Comparison of ENCODE assay signal across 8 mouse cellular contexts in genomic region chr6:117918043-117918442, GRCm38 (mm10). TPM values are rescaled to one million over a fixed set of nuclear protein-coding genes. Genes with fewer than 3 reads are reported as not detected.
DNase-seq lines count a peak whose midpoint lies in the region; ATAC-seq and TF ChIP-seq lines count a peak whose summit lies in the region.

No protein-coding gene starts in this region.

- H3K4me3 ChIP-seq in lung, adult 2 months (replicated peaks; ENCODE audit: extremely low read depth, low read depth, low read length), result peak overlapping the region; percentile 68
- H3K4me3 ChIP-seq in embryonic facial prominence, embryonic 10.5 days, result peak overlapping the region; percentile 77
- H3K4me3 ChIP-seq in hindbrain, embryonic 16.5 days (ENCODE audit: low read length), result peak overlapping the region; percentile 65
- peak overlapping the region; percentile 74 for H3K4me3 ChIP-seq in myocyte

- peak overlapping the region; percentile 66 for H3K9ac ChIP-seq in hindbrain, embryonic 16.5 days (ENCODE audit: low read depth, low read length)

- no peak overlapping the region for H3ac ChIP-seq in myocyte (ENCODE audit: control insufficient read depth, insufficient read length)

- 8% methylated on average over 5 of the region's 5 CpGs for WGBS in lung, adult 2 months
- 42% methylated on average over 5 of the region's 5 CpGs for WGBS in embryonic facial prominence, embryonic 10.5 days
- 25% methylated on average over 5 of the region's 5 CpGs for WGBS in hindbrain, embryonic 16.5 days

- peaks cover 100% of the 10 kb centered on the region for H3K79me2 ChIP-seq in myocyte (ENCODE audit: control insufficient read depth, insufficient read depth)

- no peaks in the 10 kb centered on the region for H3K9me3 ChIP-seq in embryonic facial prominence, embryonic 10.5 days
- no peaks in the 10 kb centered on the region for H3K9me3 ChIP-seq in hindbrain, embryonic 16.5 days (ENCODE audit: control insufficient read depth, low read length)

- no peaks in the 10 kb centered on the region for H3K27me3 ChIP-seq in embryonic facial prominence, embryonic 10.5 days (replicated peaks; ENCODE audit: low read depth, poor library complexity, severe bottlenecking)
- no peaks in the 10 kb centered on the region for H3K27me3 ChIP-seq in hindbrain, embryonic 16.5 days (replicated peaks; ENCODE audit: control insufficient read depth, insufficient read depth, low read length)
- no peaks in the 10 kb centered on the region for H3K27me3 ChIP-seq in myocyte (ENCODE audit: control insufficient read depth, insufficient read depth, insufficient read length)

- no peak for ATAC-seq in hindbrain, embryonic 16.5 days
- no peak for ATAC-seq in granulocyte monocyte progenitor cell, adult 5-6 weeks (replicated peaks; ENCODE audit: poor library complexity, severe bottlenecking)

- TF ChIP-seq POLR2A in lung, adult 2 months (IDR thresholded peaks at IDR 0.05; ENCODE audit: borderline replicate concordance, extremely low read depth, low read depth, low read length), result no peak
- no peak for TF ChIP-seq POLR2A in myocyte (IDR thresholded peaks at IDR 0.05; ENCODE audit: insufficient read length, low read depth)

- peaks cover 21% of the 10 kb centered on the region for H3K4me1 ChIP-seq in lung, adult 2 months (ENCODE audit: control insufficient read depth, insufficient read depth, low read length)
- peaks cover 52% of the 10 kb centered on the region for H3K4me1 ChIP-seq in embryonic facial prominence, embryonic 10.5 days
- peaks cover 20% of the 10 kb centered on the region for H3K4me1 ChIP-seq in hindbrain, embryonic 16.5 days (ENCODE audit: control insufficient read depth, insufficient read depth, low read depth, low read length)

- H3K4me2 ChIP-seq in hindbrain, embryonic 16.5 days (ENCODE audit: low read length), result peak overlapping the region; percentile 92
- peak overlapping the region; percentile 91 for H3K4me2 ChIP-seq in myocyte (ENCODE audit: low read depth)

- peak overlapping the region; percentile 96 for H3K27ac ChIP-seq in embryonic facial prominence, embryonic 10.5 days (replicated peaks)
- peak overlapping the region; percentile 1; the same call in 1 of the 2 replicates for H3K27ac ChIP-seq in hindbrain, embryonic 16.5 days (ENCODE audit: low read depth, low read length)

- DNase-seq in lung, adult 2 months, result no peak
- DNase-seq in lung, postnatal 10 days, result no peak
- no peak for DNase-seq in embryonic facial prominence, embryonic 10.5 days (ENCODE audit: low spot score)
- no peak for DNase-seq in layer of hippocampus, adult 11-12 months (ENCODE audit: low spot score)
- DNase-seq in gastrocnemius, adult 18-20 months (ENCODE audit: low spot score), result no peak

- peaks cover 48% of the 10 kb centered on the region for H3K36me3 ChIP-seq in embryonic facial prominence, embryonic 10.5 days (replicated peaks)
- no peaks in the 10 kb centered on the region for H3K36me3 ChIP-seq in hindbrain, embryonic 16.5 days (ENCODE audit: control insufficient read depth, insufficient read depth, low read length)
- peaks cover 25% of the 10 kb centered on the region for H3K36me3 ChIP-seq in myocyte (ENCODE audit: control insufficient read depth, insufficient read depth)

- no peak for TF ChIP-seq CTCF in lung, adult 2 months (IDR thresholded peaks at IDR 0.05; ENCODE audit: insufficient read depth, low read length)

TF ChIP-seq in myocyte, 11 proteins besides CTCF, POLR2A, EP300 and RAD21:
- TF ChIP-seq MYOG (IDR thresholded peaks at IDR 0.05; ENCODE audit: control insufficient read depth in 1 of 3, insufficient read depth in 1 of 3, insufficient read length in 2 of 3, low read depth in 2 of 3) (no peak), CEBPB (IDR thresholded peaks at IDR 0.05; ENCODE audit: insufficient read depth, poor library complexity, severe bottlenecking) (no peak), MAX (IDR thresholded peaks at IDR 0.05; ENCODE audit: low read depth) (no peak), SRF (IDR thresholded peaks at IDR 0.05; ENCODE audit: control insufficient read depth, insufficient read length, low read depth) (no peak), REST (IDR thresholded peaks at IDR 0.05; ENCODE audit: insufficient read depth, insufficient read length) (no peak), TCF3 (IDR thresholded peaks at IDR 0.05; ENCODE audit: insufficient read length, low read depth) (no peak), POLR2AphosphoS2 (IDR thresholded peaks at IDR 0.05; ENCODE audit: insufficient read length, low read depth) (no peak), MYOD1 (IDR thresholded peaks at IDR 0.05; ENCODE audit: control insufficient read depth in 1 of 3, insufficient read length in 2 of 3, low read depth in 2 of 3) (no peak)

RNA-seq across cellular contexts. Expression of gene Hnrnpf, which starts 17.9 kb away (rescaled TPM):
- 100 and 154 TPM in 2 replicates for polyA plus RNA-seq in lung, adult 2 months (2012; rRNA removed)
- 874 and 878 TPM in 2 replicates for polyA plus RNA-seq in embryonic facial prominence, embryonic 10.5 days (2016; fragmentation: Nextera tagmentation; extraction: Ambion mirVana)
- 250 and 271 TPM in 2 replicates for polyA plus RNA-seq in hindbrain, embryonic 16.5 days (2015; fragmentation: Nextera tagmentation; extraction: Ambion mirVana)
- polyA plus RNA-seq in myocyte (2012; fragmentation: generic; extraction: Trizol), result 186 TPM
- 100 to 1,000 TPM in 1 of 2 experiments, 10 to 100 TPM in 1; 83.2 to 106 TPM for total RNA-seq in gastrocnemius, adult 18-20 months (2021)
- total RNA-seq in granulocyte monocyte progenitor cell, adult 5-6 weeks (2014; fragmentation: Nextera tagmentation), result 691 and 695 TPM in 2 replicates
- total RNA-seq in granulocyte monocyte progenitor cell, adult 5-6 weeks (2017), result 1,315 and 1,367 TPM in 2 replicates

RNA-seq across cellular contexts. Expression of gene Fxyd4, which starts 19.4 kb away (rescaled TPM):
- 0.41 and 0.61 TPM in 2 replicates for polyA plus RNA-seq in lung, adult 2 months (2012; rRNA removed)
- 2.5 and 3.8 TPM in 2 replicates for polyA plus RNA-seq in embryonic facial prominence, embryonic 10.5 days (2016; fragmentation: Nextera tagmentation; extraction: Ambion mirVana)
- 1.7 and 2.5 TPM in 2 replicates for polyA plus RNA-seq in hindbrain, embryonic 16.5 days (2015; fragmentation: Nextera tagmentation; extraction: Ambion mirVana)
- polyA plus RNA-seq in myocyte (2012; fragmentation: generic; extraction: Trizol), result 0.64 TPM
- not detected for total RNA-seq in gastrocnemius, adult 18-20 months (2021)
- total RNA-seq in granulocyte monocyte progenitor cell, adult 5-6 weeks (2014; fragmentation: Nextera tagmentation), result not detected in 2 replicates
- total RNA-seq in granulocyte monocyte progenitor cell, adult 5-6 weeks (2017), result not detected in 2 replicates

RNA-seq across cellular contexts. Expression of gene Zfp239, which starts 56.1 kb away (rescaled TPM):
- 0.38 and 0.99 TPM in 2 replicates for polyA plus RNA-seq in lung, adult 2 months (2012; rRNA removed)
- 13.1 and 13.6 TPM in 2 replicates for polyA plus RNA-seq in embryonic facial prominence, embryonic 10.5 days (2016; fragmentation: Nextera tagmentation; extraction: Ambion mirVana)
- 17.2 and 18.3 TPM in 2 replicates for polyA plus RNA-seq in hindbrain, embryonic 16.5 days (2015; fragmentation: Nextera tagmentation; extraction: Ambion mirVana)
- polyA plus RNA-seq in myocyte (2012; fragmentation: generic; extraction: Trizol), result 2.1 TPM
- total RNA-seq in gastrocnemius, adult 18-20 months (2021), result 1 to 10 TPM; 1.2 to 1.4 TPM
- total RNA-seq in granulocyte monocyte progenitor cell, adult 5-6 weeks (2014; fragmentation: Nextera tagmentation), result 5.5 and 9.7 TPM in 2 replicates
- total RNA-seq in granulocyte monocyte progenitor cell, adult 5-6 weeks (2017), result 5.6 and 11.0 TPM in 2 replicates
